ENCODE assay signal across 8 mouse cellular contexts in genomic region chr13:25269569-25270268, GRCm38 (mm10). TPM values are rescaled to one million over a fixed set of nuclear protein-coding genes. Genes with fewer than 3 reads are reported as not detected.
DNase-seq lines count a peak whose midpoint lies in the region; ATAC-seq and TF ChIP-seq lines count a peak whose summit lies in the region.

No protein-coding gene starts in this region.

- DNase-seq in lung, embryonic 14.5 days = peak; percentile 73
- no peak for DNase-seq in lung, postnatal 14 days
- DNase-seq in cerebellum, adult 8-10 months = peak; percentile 57
- peak; percentile 44 for DNase-seq in forelimb bud, embryonic 11.5 days (ENCODE audit: low read depth, low spot score)
- DNase-seq in layer of hippocampus, postnatal 14 days (ENCODE audit: low spot score in 2 of 2) = peak; percentile 52 to 69
- DNase-seq in midbrain, embryonic 11.5 days (ENCODE audit: low spot score, missing footprints) = peak; percentile 99
- DNase-seq in spleen, postnatal 36 days (ENCODE audit: low spot score in 2 of 2) = no peak

- WGBS in lung, embryonic 14.5 days = 2% methylated on average over 38 of the region's 42 CpGs
- WGBS in midbrain, embryonic 11.5 days = 3% methylated on average over 30 of the region's 42 CpGs

- H3K4me2 ChIP-seq in lung, embryonic 14.5 days = peak overlapping the region; percentile 72
- peak overlapping the region; percentile 45 for H3K4me2 ChIP-seq in midbrain, embryonic 11.5 days

- 0 out of 2 replicates have a peak, but pooled peaks have one; percentile 19 for TF ChIP-seq POLR2A in testis, adult 2 months (IDR thresholded peaks at IDR 0.05; ENCODE audit: control insufficient read depth, low read depth, low read length)

- no peak overlapping the region for H3K27ac ChIP-seq in lung, embryonic 14.5 days (ENCODE audit: low read depth)
- no peak overlapping the region for H3K27ac ChIP-seq in midbrain, embryonic 11.5 days (ENCODE audit: low read depth, low read length)
- no peak overlapping the region for H3K27ac ChIP-seq in testis, adult 2 months (ENCODE audit: control insufficient read depth, insufficient read depth, low read depth, low read length)

- ATAC-seq in lung, embryonic 14.5 days (ENCODE audit: insufficient read depth) = peak; percentile 85
- ATAC-seq in midbrain, embryonic 11.5 days (ENCODE audit: low FRiP score) = peak; percentile 98

- H3K9me3 ChIP-seq in lung, embryonic 14.5 days (ENCODE audit: low read depth, low read length) = no peaks in the 10 kb centered on the region
- no peaks in the 10 kb centered on the region for H3K9me3 ChIP-seq in midbrain, embryonic 11.5 days (ENCODE audit: control insufficient read depth, low read length)

- H3K27me3 ChIP-seq in lung, embryonic 14.5 days (ENCODE audit: insufficient read depth, low read length) = no peaks in the 10 kb centered on the region
- no peaks in the 10 kb centered on the region for H3K27me3 ChIP-seq in midbrain, embryonic 11.5 days (ENCODE audit: control insufficient read depth, insufficient read depth, low read length)
- H3K27me3 ChIP-seq in testis, adult 2 months (ENCODE audit: control insufficient read depth, insufficient read depth, low read length) = no peaks in the 10 kb centered on the region

- TF ChIP-seq CTCF in lung, embryonic 14.5 days (IDR thresholded peaks at IDR 0.05; ENCODE audit: low read depth) = no peak
- TF ChIP-seq CTCF in testis, adult 2 months (IDR thresholded peaks at IDR 0.05; ENCODE audit: control insufficient read depth, insufficient read depth, insufficient replicate concordance, low read depth, low read length) = no peak

- no peak overlapping the region for H3K9ac ChIP-seq in lung, embryonic 14.5 days
- H3K9ac ChIP-seq in midbrain, embryonic 11.5 days (ENCODE audit: low read length) = peak overlapping the region; percentile 33; the same call in 1 of the 2 replicates

- H3K4me1 ChIP-seq in lung, embryonic 14.5 days (ENCODE audit: insufficient read depth) = 0 out of 2 replicates have a peak, but pooled peaks cover 2% of the 10 kb centered on the region
- H3K4me1 ChIP-seq in midbrain, embryonic 11.5 days (ENCODE audit: control insufficient read depth, insufficient read depth, low read length) = peaks cover 5% of the 10 kb centered on the region; the same call in 1 of the 2 replicates
- H3K4me1 ChIP-seq in testis, adult 2 months (ENCODE audit: control insufficient read depth, insufficient read depth, low read length) = peaks cover 7% of the 10 kb centered on the region

- peak overlapping the region; percentile 32 for H3K4me3 ChIP-seq in lung, embryonic 14.5 days (ENCODE audit: low read depth, low read length)
- peak overlapping the region; percentile 19 for H3K4me3 ChIP-seq in midbrain, embryonic 11.5 days (ENCODE audit: low read depth, low read length)
- H3K4me3 ChIP-seq in testis, adult 2 months (ENCODE audit: control insufficient read depth, low read depth, low read length) = peak overlapping the region; percentile 68

- no peaks in the 10 kb centered on the region for H3K36me3 ChIP-seq in lung, embryonic 14.5 days (ENCODE audit: insufficient read depth)
- no peaks in the 10 kb centered on the region for H3K36me3 ChIP-seq in midbrain, embryonic 11.5 days (ENCODE audit: control insufficient read depth, insufficient read depth, low read length)
- H3K36me3 ChIP-seq in testis, adult 2 months (ENCODE audit: control insufficient read depth, insufficient read depth, low read length) = no peaks in the 10 kb centered on the region

RNA-seq across cellular contexts. Expression of gene Nrsn1, which starts 0.6 kb away (rescaled TPM):
- 0.24 and 0.46 TPM in 2 replicates for polyA plus RNA-seq in lung, embryonic 14.5 days (2014; fragmentation: Nextera tagmentation; extraction: Ambion mirVana)
- total RNA-seq in layer of hippocampus, postnatal 14 days (2021) = 100 to 1,000 TPM; 184 to 215 TPM
- polyA plus RNA-seq in midbrain, embryonic 11.5 days (2014; fragmentation: Nextera tagmentation; extraction: Ambion mirVana) = 9.2 and 10.1 TPM in 2 replicates
- polyA plus RNA-seq in testis, adult 2 months (2012; rRNA removed) = 0.17 TPM in 1 of 2 replicates, not detected in the other

Comparison
In these comparisons a context has a peak if more than half of its experiments do, and no peak if none do; other contexts are left out.
1. DNase-seq: peak in lung, embryonic 14.5 days (single experiment), cerebellum, adult 8-10 months (single experiment), forelimb bud, embryonic 11.5 days (single experiment), layer of hippocampus, postnatal 14 days (2 of 2) and midbrain, embryonic 11.5 days (single experiment); none in lung, postnatal 14 days (single experiment) and spleen, postnatal 36 days (0 of 2).
2. Peak in every context shown above with its lines, with median percentiles within 50 percentile points of each other: H3K4me3 ChIP-seq.